In genomic region chr6:116265603-116266002, GRCm38 (mm10) we compare ENCODE assay signal across 9 mouse cellular contexts. TPM values are rescaled to one million over a fixed set of nuclear protein-coding genes. Genes with fewer than 3 reads are reported as not detected.
A peak's percentile ranks its signal among the peaks of the same experiment; 100 is the strongest.
DNase-seq lines count a peak whose midpoint lies in the region; ATAC-seq and TF ChIP-seq lines count a peak whose summit lies in the region.
"Had no signal": no experiment of that assay in that cellular context is flagged by ENCODE, and none has a peak within 500 bp of the region (broad histone marks: within the 10 kb centered on the region; RNA-seq: fewer than 3 reads in every experiment).

No protein-coding gene starts in this region.

- no peak for TF ChIP-seq POLR2A in MEL (IDR thresholded peaks at IDR 0.05; ENCODE audit: control insufficient read depth in 1 of 2, insufficient read depth in 1 of 2, low read depth in 1 of 2, low read length in 2 of 2, poor library complexity in 1 of 2)

- peak overlapping the region; percentile 46 for H3K4me3 ChIP-seq in erythroblast, embryonic 14.5 days (replicated peaks)
- peak overlapping the region in 1 of 2 experiments; percentile 41; a peak in 2 of 4 replicates for H3K4me3 ChIP-seq in MEL (ENCODE audit: control insufficient read depth in 1 of 2, insufficient read depth in 1 of 2, low read depth in 2 of 2, low read length in 2 of 2)
- H3K4me3 ChIP-seq in hindbrain, embryonic 13.5 days: no peak overlapping the region
- peak overlapping the region; percentile 99 for H3K4me3 ChIP-seq in megakaryocyte, embryonic 14.5 days (replicated peaks)

- no peak for TF ChIP-seq EP300 in MEL (IDR thresholded peaks at IDR 0.05; ENCODE audit: low read depth in 1 of 2, low read length in 2 of 2)

- H3K9me3 ChIP-seq in erythroblast, embryonic 14.5 days (ENCODE audit: control insufficient read depth, low read length): no peaks in the 10 kb centered on the region
- H3K9me3 ChIP-seq in MEL (replicated peaks; ENCODE audit: insufficient read depth, low read length): no peaks in the 10 kb centered on the region
- H3K9me3 ChIP-seq in hindbrain, embryonic 13.5 days: no peaks in the 10 kb centered on the region
- H3K9me3 ChIP-seq in megakaryocyte, embryonic 14.5 days: no peaks in the 10 kb centered on the region

- peak overlapping the region; percentile 38 for H3K9ac ChIP-seq in MEL (ENCODE audit: control insufficient read depth, low read depth, low read length, poor library complexity, severe bottlenecking)
- H3K9ac ChIP-seq in hindbrain, embryonic 13.5 days: no peak overlapping the region; the same call in 1 of the 2 replicates

- ATAC-seq in erythroblast, adult 5-6 weeks (replicated peaks; ENCODE audit: low FRiP score, poor library complexity, severe bottlenecking): no peak
- no peak for ATAC-seq in hindbrain, embryonic 13.5 days (ENCODE audit: low FRiP score)

- H3K27ac ChIP-seq in MEL (ENCODE audit: control insufficient read depth, low read depth, low read length): 0 out of 2 replicates have a peak overlapping the region, but pooled peaks have one; percentile 23
- H3K27ac ChIP-seq in hindbrain, embryonic 13.5 days: no peak overlapping the region

- H3K36me3 ChIP-seq in erythroblast, embryonic 14.5 days (ENCODE audit: control insufficient read depth): peaks cover 3% of the 10 kb centered on the region
- peaks cover 0 to 19% of the 10 kb centered on the region in 2 experiments; a peak in 2 of 4 replicates for H3K36me3 ChIP-seq in MEL (ENCODE audit: control insufficient read depth in 1 of 2, insufficient read depth in 2 of 2, low read length in 2 of 2)
- H3K36me3 ChIP-seq in hindbrain, embryonic 13.5 days: peaks cover 21% of the 10 kb centered on the region
- peaks cover 33% of the 10 kb centered on the region for H3K36me3 ChIP-seq in megakaryocyte, embryonic 14.5 days (replicated peaks; ENCODE audit: low read length)

- no peaks in the 10 kb centered on the region for H3K27me3 ChIP-seq in erythroblast, embryonic 14.5 days (ENCODE audit: control insufficient read depth)
- no peaks in the 10 kb centered on the region for H3K27me3 ChIP-seq in MEL (ENCODE audit: control insufficient read depth in 1 of 2, insufficient read depth in 2 of 2, low read length in 2 of 2)
- no peaks in the 10 kb centered on the region for H3K27me3 ChIP-seq in hindbrain, embryonic 13.5 days
- no peaks in the 10 kb centered on the region for H3K27me3 ChIP-seq in megakaryocyte, embryonic 14.5 days (replicated peaks)

- DNase-seq in MEL (ENCODE audit: low read depth, low spot score): peak; percentile 37
- no peak for DNase-seq in cerebellum, postnatal 10 days
- DNase-seq in thymus, postnatal 4 days: no peak
- no peak for DNase-seq in adrenal gland, postnatal 36 days
- DNase-seq: kidney, adult 9 months had no signal

- no peak for TF ChIP-seq CTCF in MEL (IDR thresholded peaks at IDR 0.05 in 2 of 3, conservative IDR thresholded peaks at IDR 0.05 in 1 of 3; ENCODE audit: control insufficient read depth in 1 of 3, insufficient read depth in 1 of 3, low read depth in 2 of 3, low read length in 3 of 3, poor library complexity in 1 of 3, severe bottlenecking in 1 of 3)

- TF ChIP-seq RAD21 in MEL (IDR thresholded peaks at IDR 0.05; ENCODE audit: low read depth, low read length): no peak

- 68% methylated on average over 4 of the region's 4 CpGs for WGBS in hindbrain, embryonic 13.5 days

- peaks cover 4% of the 10 kb centered on the region for H3K79me2 ChIP-seq in MEL (ENCODE audit: control insufficient read depth, insufficient read depth, low read length, poor library complexity)

- peak overlapping the region; percentile 72 for H3K4me2 ChIP-seq in hindbrain, embryonic 13.5 days

- H3K4me1 ChIP-seq in erythroblast, embryonic 14.5 days (ENCODE audit: control insufficient read depth): peaks cover 36% of the 10 kb centered on the region
- peaks cover 0 to 15% of the 10 kb centered on the region in 2 experiments; a peak in 3 of 4 replicates for H3K4me1 ChIP-seq in MEL (ENCODE audit: control insufficient read depth in 1 of 2, insufficient read depth in 2 of 2, low read length in 2 of 2)
- peaks cover 20% of the 10 kb centered on the region for H3K4me1 ChIP-seq in hindbrain, embryonic 13.5 days (replicated peaks)
- peaks cover 72% of the 10 kb centered on the region for H3K4me1 ChIP-seq in megakaryocyte, embryonic 14.5 days

TF ChIP-seq in MEL, 35 proteins besides CTCF, POLR2A, EP300 and RAD21:
- TF ChIP-seq KAT2A (conservative IDR thresholded peaks at IDR 0.05; ENCODE audit: low read depth, low read length) (no peak), MXI1 (IDR thresholded peaks at IDR 0.05; ENCODE audit: low read depth, low read length) (0 out of 2 replicates have a peak, but pooled peaks have one; percentile 30), ZNF384 (IDR thresholded peaks at IDR 0.05; ENCODE audit: low read depth, low read length) (peak; percentile 78)

RNA-seq across cellular contexts. Expression of gene Zfand4, which starts 1.6 kb away (rescaled TPM):
- 0.05 and 0.08 TPM in 2 replicates for polyA plus RNA-seq in erythroblast, embryonic 14.5 days (2012)
- total RNA-seq in erythroblast, adult 5-6 weeks (2015; ENCODE audit: low replicate concordance): 3.8 and 17.6 TPM in 2 replicates
- 8.4 and 25.7 TPM in 2 replicates for total RNA-seq in erythroblast, adult 5-6 weeks (2017; ENCODE audit: low replicate concordance)
- 4.3 and 4.4 TPM in 2 replicates for total RNA-seq in MEL (2012; rRNA removed)
- polyA plus RNA-seq in MEL (2012; ENCODE audit: insufficient read depth in 1 of 2, insufficient read length in 2 of 2, low read depth in 1 of 2, low replicate concordance in 2 of 2, missing spikeins in 1 of 2): 1 to 10 TPM in 1 of 2 experiments, not detected in 1; 5.5 TPM
- polyA plus RNA-seq in hindbrain, embryonic 13.5 days (2015; fragmentation: Nextera tagmentation; extraction: Ambion mirVana): 7.0 and 8.3 TPM in 2 replicates
- 1.3 TPM in 1 of 2 replicates, not detected in the other for polyA plus RNA-seq in megakaryocyte, embryonic 14.5 days (2012; ENCODE audit: insufficient read depth, low replicate concordance)
- 1 to 10 TPM in 1 of 2 experiments, under 1 TPM in 1; 0.93 to 1.0 TPM for total RNA-seq in adrenal gland, postnatal 36 days (2021)

RNA-seq across cellular contexts. Expression of gene Washc2, which starts 57.8 kb away (rescaled TPM):
- 0.52 and 0.56 TPM in 2 replicates for polyA plus RNA-seq in erythroblast, embryonic 14.5 days (2012)
- total RNA-seq in erythroblast, adult 5-6 weeks (2015; ENCODE audit: low replicate concordance): 26.1 and 30.7 TPM in 2 replicates
- total RNA-seq in erythroblast, adult 5-6 weeks (2017; ENCODE audit: low replicate concordance): 18.5 and 21.6 TPM in 2 replicates
- total RNA-seq in MEL (2012; rRNA removed): 25.3 and 28.6 TPM in 2 replicates
- polyA plus RNA-seq in MEL (2012; ENCODE audit: insufficient read depth in 1 of 2, insufficient read length in 2 of 2, low read depth in 1 of 2, low replicate concordance in 2 of 2, missing spikeins in 1 of 2): 10 to 100 TPM in 1 of 2 experiments, not detected in 1; 38.3 TPM
- 66.1 and 70.9 TPM in 2 replicates for polyA plus RNA-seq in hindbrain, embryonic 13.5 days (2015; fragmentation: Nextera tagmentation; extraction: Ambion mirVana)
- polyA plus RNA-seq in megakaryocyte, embryonic 14.5 days (2012; ENCODE audit: insufficient read depth, low replicate concordance): 5.5 and 10.2 TPM in 2 replicates
- 10 to 100 TPM; 39.6 to 43.3 TPM for total RNA-seq in adrenal gland, postnatal 36 days (2021)
